Mouse (Mus musculus) forebrain, embryonic 14.5 days (tissue): ENCODE data around the gene Ankrd27. TPM values are rescaled to one million over a fixed set of nuclear protein-coding genes. Genes with fewer than 3 reads are reported as not detected.
"Not testable (repeated sequence)": the region's sequence is repeated elsewhere in the genome, so short reads cannot be mapped to it uniquely, and the experiment has no call there.

Experiments
- ATAC-seq: fragments of 200-750 bp; cut with Nextera tagmentation; 2 replicates; pipeline ENCODE4 v1.8.0; 2017; ENCODE audit warnings: mild to moderate bottlenecking, moderate library complexity
- DNase-seq: peaks from one replicate; pipeline ENCODE4 v3.0.0-alpha.2; 2015; ENCODE audit warnings: low spot score
- H3K27ac ChIP-seq: fragments of 300-500 bp; sonication (generic); 2 replicates; pipeline ENCODE4 v1.5.1; 2014; ENCODE audit warnings: low read depth, mild to moderate bottlenecking, control low read depth, low read length, moderate library complexity
- H3K27me3 ChIP-seq: fragments of 300-500 bp; sonication (generic); replicated peaks from 2 replicates; pipeline ENCODE4 v1.6.1; 2014; ENCODE audit warnings: low read length, control low read depth, mixed read lengths; ENCODE audit not compliant: control insufficient read depth, insufficient read depth
- H3K36me3 ChIP-seq: fragments of 300-500 bp; sonication (generic); 2 replicates; pipeline ENCODE4 v1.6.1; 2014; ENCODE audit warnings: low read length, control low read depth; ENCODE audit not compliant: control insufficient read depth, insufficient read depth
- H3K4me1 ChIP-seq: fragments of 300-500 bp; sonication (generic); 2 replicates; pipeline ENCODE4 v1.6.1; 2014; ENCODE audit warnings: antibody characterized with exemption, low read length, control low read depth; ENCODE audit not compliant: control insufficient read depth, insufficient read depth
- H3K4me2 ChIP-seq: fragments of 300-500 bp; sonication (generic); 2 replicates; pipeline ENCODE4 v1.6.1; 2014; ENCODE audit warnings: mild to moderate bottlenecking, control low read depth, low read length
- H3K4me3 ChIP-seq: fragments of 300-500 bp; sonication (generic); 2 replicates; pipeline ENCODE4 v1.5.1; 2014; ENCODE audit warnings: low read depth, low read length, control low read depth
- H3K9ac ChIP-seq: fragments of 300-500 bp; sonication (generic); 2 replicates; pipeline ENCODE4 v1.6.1; 2014; ENCODE audit warnings: mild to moderate bottlenecking, low read length, control low read depth, moderate library complexity
- H3K9me3 ChIP-seq: fragments of 300-500 bp; sonication (generic); replicated peaks from 2 replicates; pipeline ENCODE4 v1.6.1; 2016; ENCODE audit warnings: low read length, control low read depth, mixed read lengths; ENCODE audit not compliant: control insufficient read depth
- WGBS: fragments of 180-500 bp; shearing (Covaris S2); extraction: QIAGEN DNeasy Blood & Tissue Kit; methylation state at CpG from one replicate; pipeline ENCODE4 v1.1.7; 2014; 5-methylcytosine and 5-hydroxymethylcytosine counted together
- polyA plus RNA-seq: library from polyadenylated mRNA; unstranded; fragments of >200 nt; fragmentation: Nextera tagmentation; extraction: Ambion mirVana; gene quantifications from 2 replicates; pipeline ENCODE4 v1.2.1, GENCODE M21; 2014

Gene Ankrd27
- polyA plus RNA-seq, 1 experiment from 2014 or later: 21.8 TPM

- no peak overlapping the region for H3K9ac ChIP-seq
- no peak for ATAC-seq
- no peaks in the 10 kb centered on the region for H3K4me1 ChIP-seq
- H3K27me3 ChIP-seq: no peaks in the 10 kb centered on the region
- no peak overlapping the region for H3K4me3 ChIP-seq
- WGBS: 90% methylated on average over 5 of the region's 5 CpGs
- H3K4me2 ChIP-seq: no peak overlapping the region
- H3K36me3 ChIP-seq: no peaks in the 10 kb centered on the region
- no peak for DNase-seq
- no peak overlapping the region for H3K27ac ChIP-seq
- no peaks in the 10 kb centered on the region for H3K9me3 ChIP-seq
Measured at GRCm38 (mm10) chr7:35556905-35557304, 29.1 kb upstream of the Ankrd27 start.

GRCm38 (mm10) chr7:35557577-35557976, 28.5 kb upstream of the Ankrd27 start:
- H3K4me3 ChIP-seq: no peak overlapping the region
- WGBS: 83% methylated on average over 3 of the region's 3 CpGs
- H3K36me3 ChIP-seq: no peaks in the 10 kb centered on the region

GRCm38 (mm10) chr7:35558681-35559080, 27.4 kb upstream of the Ankrd27 start:
- no peaks in the 10 kb centered on the region for H3K36me3 ChIP-seq
- ATAC-seq: no peak
- no peak overlapping the region for H3K27ac ChIP-seq
- no peaks in the 10 kb centered on the region for H3K27me3 ChIP-seq
- no peaks in the 10 kb centered on the region for H3K9me3 ChIP-seq
- WGBS: 39% methylated on average over 2 of the region's 2 CpGs
- no peaks in the 10 kb centered on the region for H3K4me1 ChIP-seq
- no peak overlapping the region for H3K9ac ChIP-seq
- DNase-seq: no peak
- H3K4me3 ChIP-seq: no peak overlapping the region
- no peak overlapping the region for H3K4me2 ChIP-seq

More at GRCm38 (mm10) chr7:35557577-35557976, 28.5 kb upstream of the Ankrd27 start:
- H3K4me1 ChIP-seq: no peaks in the 10 kb centered on the region
- no peak overlapping the region for H3K27ac ChIP-seq
- H3K27me3 ChIP-seq: no peaks in the 10 kb centered on the region
- no peak overlapping the region for H3K9ac ChIP-seq
- no peaks in the 10 kb centered on the region for H3K9me3 ChIP-seq
- H3K4me2 ChIP-seq: no peak overlapping the region
- ATAC-seq: no peak
- DNase-seq: no peak

- H3K4me3 ChIP-seq: no peak overlapping the region
- no peak overlapping the region for H3K4me2 ChIP-seq
- DNase-seq: no peak
- H3K4me1 ChIP-seq: no peaks in the 10 kb centered on the region
- H3K36me3 ChIP-seq: no peaks in the 10 kb centered on the region
- no peaks in the 10 kb centered on the region for H3K9me3 ChIP-seq
- no peak overlapping the region for H3K9ac ChIP-seq
- no peak for ATAC-seq
- no peak overlapping the region for H3K27ac ChIP-seq
- H3K27me3 ChIP-seq: no peaks in the 10 kb centered on the region
- 96% methylated on average over 3 of the region's 3 CpGs for WGBS
Measured at GRCm38 (mm10) chr7:35559838-35560237, 26.2 kb upstream of the Ankrd27 start.

GRCm38 (mm10) chr7:35563071-35563470, 23.0 kb upstream of the Ankrd27 start:
- Histone ChIP-seq H3K4me2 (no peak overlapping the region), H3K9ac (no peak overlapping the region), H3K27me3 (no peaks in the 10 kb centered on the region), H3K4me3 (no peak overlapping the region), H3K4me1 (no peaks in the 10 kb centered on the region), H3K27ac (no peak overlapping the region), H3K36me3 (no peaks in the 10 kb centered on the region), H3K9me3 (no peaks in the 10 kb centered on the region)
- whole genome bisulfite sequencing: 81% methylated on average over 11 of the region's 11 CpGs
- DNase-seq: no peak
- ATAC-seq: no peak

GRCm38 (mm10) chr7:35564067-35564865, 21.8 kb upstream of the Ankrd27 start:
- Histone ChIP-seq H3K27ac (no peak overlapping the region), H3K4me1 (no peaks in the 10 kb centered on the region), H3K27me3 (no peaks in the 10 kb centered on the region), H3K36me3 (no peaks in the 10 kb centered on the region), H3K4me2 (no peak overlapping the region), H3K9me3 (no peaks in the 10 kb centered on the region), H3K9ac (no peak overlapping the region), H3K4me3 (no peak overlapping the region)
- ATAC-seq (no peak), DNase-seq (no peak)
- 90% methylated on average over 2 of the region's 2 CpGs for WGBS

- not testable (repeated sequence) for H3K4me1 ChIP-seq, H3K4me3 ChIP-seq, ATAC-seq, H3K9me3 ChIP-seq, H3K4me2 ChIP-seq, H3K27me3 ChIP-seq, H3K9ac ChIP-seq, H3K27ac ChIP-seq, H3K36me3 ChIP-seq, DNase-seq
- 85% methylated on average over 10 of the region's 10 CpGs for WGBS
Measured at GRCm38 (mm10) chr7:35564872-35565271, 21.2 kb upstream of the Ankrd27 start.

GRCm38 (mm10) chr7:35565965-35566364, 20.1 kb upstream of the Ankrd27 start:
- ATAC-seq, H3K4me3 ChIP-seq, H3K27me3 ChIP-seq, H3K4me2 ChIP-seq, H3K27ac ChIP-seq, H3K4me1 ChIP-seq, H3K36me3 ChIP-seq, DNase-seq, H3K9me3 ChIP-seq, H3K9ac ChIP-seq: not testable (repeated sequence)
- 79% methylated on average over 13 of the region's 13 CpGs for WGBS

- not testable (repeated sequence) for H3K9me3 ChIP-seq, ATAC-seq, H3K27ac ChIP-seq, H3K9ac ChIP-seq, DNase-seq, H3K4me1 ChIP-seq, H3K4me2 ChIP-seq, H3K36me3 ChIP-seq, H3K27me3 ChIP-seq, H3K4me3 ChIP-seq
- WGBS: 92% methylated on average over 4 of the region's 4 CpGs
Measured at GRCm38 (mm10) chr7:35569724-35570123, 16.3 kb upstream of the Ankrd27 start.
